Mouse (Mus musculus): ENCODE measurements around the gene Fam187a.
A peak's percentile ranks its signal among the peaks of the same experiment; 100 is the strongest.

The Fam187a gene

DNA sequence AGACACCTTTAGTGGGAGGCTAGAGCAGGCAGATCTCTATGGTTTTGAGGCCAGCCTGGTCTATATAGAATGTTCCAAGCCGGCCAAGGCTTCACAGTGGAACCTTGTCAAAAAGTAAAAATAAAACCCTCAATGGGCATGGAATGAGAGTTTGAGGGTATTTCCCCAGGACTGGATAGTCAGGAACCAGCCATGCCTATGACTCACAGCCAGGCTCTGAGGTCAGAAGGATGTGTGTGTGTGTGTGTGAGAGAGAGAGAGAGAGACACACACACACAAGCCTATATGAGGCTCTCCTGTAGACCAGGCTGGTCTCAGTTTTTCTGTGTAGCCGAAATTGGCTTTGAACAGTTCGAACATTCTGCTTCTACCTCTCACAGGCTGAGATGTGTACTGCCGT is 9.7 kb downstream of the Fam187a start:
- no peak for DNase-seq (ENCODE audit: low spot score in 2 of 2)

DNA sequence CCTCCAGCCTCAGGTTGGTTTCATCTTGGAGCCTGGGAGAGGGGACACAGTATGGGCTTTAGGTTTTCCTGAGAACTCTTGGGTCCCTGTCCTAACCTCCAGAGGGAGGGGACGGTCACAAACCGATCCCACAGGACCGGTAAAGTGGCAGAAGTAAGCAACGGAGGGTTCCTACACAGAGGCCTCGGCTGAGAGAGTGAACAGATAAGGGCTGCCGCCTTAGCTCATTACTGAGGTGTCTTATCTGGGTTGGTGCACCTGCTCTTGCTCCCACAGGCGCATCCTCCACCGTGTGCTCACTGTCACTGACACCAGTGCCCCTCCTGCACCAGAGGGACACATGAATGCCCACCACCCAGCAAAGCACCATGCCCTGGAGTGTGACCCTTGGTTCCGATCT is 10.8 kb downstream of the Fam187a start:
- no peak for DNase-seq (ENCODE audit: low spot score in 2 of 2)

DNA sequence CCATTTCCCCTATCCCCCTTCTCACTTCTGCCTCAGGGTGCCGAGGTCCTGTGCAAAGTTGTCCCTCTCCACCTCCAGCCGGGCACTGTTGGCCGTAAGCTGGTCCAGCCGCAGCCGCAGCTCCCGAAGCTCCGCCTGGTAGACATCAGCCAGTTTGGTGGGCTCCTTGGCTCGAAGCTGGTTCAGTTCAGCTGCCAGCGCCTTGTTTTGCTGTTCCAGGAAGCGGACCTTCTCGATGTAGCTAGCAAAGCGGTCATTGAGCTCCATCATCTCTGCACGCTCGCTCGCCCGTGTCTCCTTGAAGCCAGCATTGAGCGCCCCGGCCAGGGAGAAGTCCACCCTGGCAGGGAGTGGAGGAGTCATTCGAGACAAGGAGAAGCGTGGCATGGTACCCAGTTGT is 11.7 kb downstream of the Fam187a start:
- DNase-seq (ENCODE audit: low spot score in 2 of 2), result no peak

DNA sequence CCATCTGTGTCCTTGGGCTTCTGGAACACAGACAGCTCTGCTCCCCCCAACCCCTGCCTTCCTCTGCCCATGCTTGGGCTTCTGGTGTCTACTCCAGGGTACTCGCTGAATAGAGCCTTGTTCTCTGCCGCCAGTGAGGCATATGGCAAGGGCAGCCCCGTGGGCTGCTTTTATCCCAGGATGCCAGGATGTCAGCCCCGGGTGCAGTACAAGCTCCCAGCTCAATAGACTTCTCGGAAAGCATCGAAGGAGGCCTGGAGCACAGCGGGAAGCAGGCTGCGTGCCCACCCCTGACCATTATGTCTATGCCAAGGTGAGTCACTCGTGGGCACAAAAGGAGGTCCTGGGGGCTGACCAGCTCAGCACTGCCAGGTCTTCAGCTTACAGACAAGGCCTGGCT is 13.4 kb downstream of the Fam187a start:
- no peak for DNase-seq (ENCODE audit: low spot score in 2 of 2)

DNA sequence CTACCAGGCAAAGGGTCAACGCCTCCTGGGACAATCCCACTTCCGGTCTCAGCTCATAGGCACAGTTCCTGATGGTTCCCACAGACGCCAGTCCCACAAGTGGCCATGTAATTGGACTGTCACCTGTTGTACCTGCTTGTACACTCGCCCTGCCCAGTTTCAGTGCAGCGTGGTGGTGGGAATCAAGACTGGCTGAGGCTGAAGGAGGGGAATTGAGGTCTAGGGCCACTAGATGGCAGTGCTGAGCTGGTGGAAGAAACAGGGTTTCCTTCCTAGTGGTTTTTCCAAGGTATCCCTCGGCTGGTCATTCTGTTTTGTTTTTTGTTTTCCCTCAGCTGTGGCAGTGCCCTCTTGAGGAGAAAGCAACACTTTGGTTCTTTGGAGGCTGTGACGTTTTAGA is 15.8 kb downstream of the Fam187a start, which contains the start of gene Gfap:
Gfap (minus strand) TSS at position 150 of the 400 bp plus-strand sequence.
- peak; percentile 73 to 78 for DNase-seq (ENCODE audit: low spot score in 2 of 2)

DNA sequence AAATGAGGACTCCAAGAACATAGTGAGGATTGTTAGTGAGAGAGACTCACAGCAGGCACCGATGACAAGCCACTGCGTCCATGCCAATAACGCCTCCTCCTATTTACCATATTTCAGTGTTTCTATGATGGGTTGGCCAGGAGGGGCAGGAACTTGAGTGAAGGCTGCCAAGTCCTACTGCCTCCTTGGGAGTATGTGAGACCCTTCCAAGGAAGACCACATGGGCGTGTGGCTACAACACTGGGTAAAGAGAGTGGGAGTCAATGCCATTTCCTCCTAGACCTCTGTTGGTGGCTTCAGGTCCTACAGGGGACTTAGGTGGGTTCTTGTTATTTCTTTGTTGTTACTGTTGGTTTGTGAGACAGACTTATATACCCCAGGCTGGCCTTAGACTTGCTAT is 16.2 kb downstream of the Fam187a start:
- no peak for DNase-seq (ENCODE audit: low spot score in 2 of 2)

DNA sequence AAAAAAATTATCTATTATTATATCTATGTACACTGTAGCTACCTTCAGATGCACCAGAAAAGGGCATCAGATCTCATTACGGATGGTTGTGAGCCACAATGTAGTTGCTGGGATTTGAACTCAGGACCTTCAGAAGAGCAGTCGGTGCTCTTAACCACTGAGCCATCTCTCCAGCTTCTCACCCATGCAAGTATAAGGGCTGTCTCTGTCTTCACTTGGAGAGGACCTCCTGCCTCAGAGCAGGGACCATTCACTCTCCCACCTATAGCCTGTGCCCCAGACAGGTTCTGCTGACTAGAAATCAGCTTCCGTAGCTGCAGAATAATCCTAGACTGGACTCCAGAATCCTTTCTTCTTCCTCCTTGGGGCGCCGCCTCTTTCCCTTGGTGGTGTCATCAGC is 17.1 kb downstream of the Fam187a start:
- DNase-seq (ENCODE audit: low spot score in 2 of 2), result no peak

DNA sequence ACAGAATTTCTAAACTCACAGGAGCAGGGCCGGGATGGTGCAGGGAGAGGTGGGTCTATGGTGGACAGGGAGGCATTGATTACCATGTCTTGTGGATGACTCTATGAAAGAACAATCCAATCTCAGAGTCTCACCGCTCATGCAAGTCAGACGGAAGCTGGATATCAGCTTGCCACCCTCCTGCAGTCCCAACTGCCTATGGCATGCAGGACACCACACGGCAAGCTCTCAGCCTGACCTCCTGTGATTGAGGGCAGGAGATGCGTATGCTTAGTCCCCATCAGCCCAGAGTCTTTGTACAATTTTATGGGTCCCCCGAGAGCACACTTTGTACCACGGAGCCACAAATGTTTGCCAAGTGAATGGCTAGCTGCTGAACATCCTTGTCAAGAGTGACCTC is 18.7 kb downstream of the Fam187a start:
- no peak for DNase-seq (ENCODE audit: low spot score in 2 of 2)

DNA sequence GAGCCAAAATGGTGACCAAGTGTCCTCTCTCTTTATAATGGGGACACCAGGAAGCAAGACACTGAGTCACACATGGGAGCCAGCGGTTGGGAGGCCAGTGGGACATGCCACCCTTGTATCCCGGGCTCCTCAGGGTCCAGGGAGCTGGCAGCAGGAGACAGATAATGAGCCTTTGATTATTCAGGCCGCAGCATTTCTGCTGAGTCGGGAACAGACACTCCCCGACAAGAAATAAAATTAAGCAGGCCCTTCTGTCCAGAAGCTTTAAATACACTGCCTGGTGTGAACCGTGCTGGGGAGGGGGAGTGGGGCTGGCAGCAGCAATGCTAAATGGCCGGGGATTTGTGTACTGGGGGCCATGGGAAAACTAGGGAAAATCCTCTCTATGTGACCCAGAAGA is 26.4 kb downstream of the Fam187a start:
- no peak for DNase-seq (ENCODE audit: low spot score in 2 of 2)

DNA sequence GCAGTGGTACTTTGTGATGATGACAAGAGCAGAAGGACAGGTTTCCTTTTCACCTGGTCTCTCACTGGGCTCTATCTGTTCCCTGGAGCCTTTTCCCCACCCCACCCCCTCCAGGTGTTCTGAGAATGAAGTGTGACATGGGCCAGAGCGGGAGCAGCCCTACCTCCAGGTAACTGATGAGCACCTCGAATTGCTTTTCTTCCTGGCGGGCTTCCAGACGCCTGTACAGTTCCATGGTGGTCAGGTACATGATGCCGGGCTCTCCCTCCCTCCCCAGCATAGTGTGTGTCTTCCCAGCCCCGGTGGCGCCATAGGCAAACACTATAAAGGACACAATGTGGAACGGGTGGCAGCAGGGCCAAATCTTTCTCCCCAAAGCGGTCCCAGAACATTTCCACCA is 30.4 kb downstream of the Fam187a start:
- no peak for DNase-seq (ENCODE audit: low spot score in 2 of 2)

DNA sequence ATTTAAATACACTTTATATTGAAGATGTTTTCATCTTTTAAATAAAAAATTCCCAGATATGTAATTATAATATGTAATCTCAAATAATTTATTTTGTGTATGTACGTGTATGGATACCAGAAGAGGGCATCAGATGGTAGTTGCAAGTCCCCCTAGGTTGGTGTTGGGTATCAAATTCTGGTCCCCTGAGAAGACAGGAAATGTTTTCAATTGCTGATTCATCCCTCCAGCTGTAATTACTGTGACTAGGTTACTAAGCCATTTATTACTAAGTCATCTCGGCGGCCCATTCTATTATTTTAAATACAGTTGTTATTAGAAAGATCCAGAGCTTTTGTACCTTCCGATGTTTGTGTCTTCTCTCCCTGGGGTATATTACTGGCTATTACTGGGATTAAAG is 33.1 kb downstream of the Fam187a start:
- no peak for DNase-seq (ENCODE audit: low spot score in 2 of 2)

DNA sequence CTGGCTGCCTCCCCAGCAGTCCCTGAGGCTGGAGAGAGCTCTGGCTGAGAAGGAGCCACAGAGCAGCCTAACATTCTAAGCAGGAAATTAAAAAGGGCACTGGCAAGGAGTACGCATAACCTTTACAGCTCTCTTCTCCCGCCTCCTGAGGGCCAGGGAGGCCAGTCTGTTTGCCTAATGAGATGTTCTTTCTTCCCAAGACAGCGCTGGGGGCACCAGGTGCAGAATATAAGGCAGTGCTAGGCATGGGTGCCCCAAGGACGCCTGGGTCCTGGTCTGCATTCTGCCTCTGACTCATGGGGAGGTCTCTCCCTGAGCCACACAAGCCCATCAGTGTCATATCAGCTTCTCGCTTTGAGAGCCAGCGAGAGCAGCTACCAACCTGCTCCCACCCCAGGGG is 36.5 kb downstream of the Fam187a start:
- no peak for DNase-seq (ENCODE audit: low spot score in 2 of 2)

DNA sequence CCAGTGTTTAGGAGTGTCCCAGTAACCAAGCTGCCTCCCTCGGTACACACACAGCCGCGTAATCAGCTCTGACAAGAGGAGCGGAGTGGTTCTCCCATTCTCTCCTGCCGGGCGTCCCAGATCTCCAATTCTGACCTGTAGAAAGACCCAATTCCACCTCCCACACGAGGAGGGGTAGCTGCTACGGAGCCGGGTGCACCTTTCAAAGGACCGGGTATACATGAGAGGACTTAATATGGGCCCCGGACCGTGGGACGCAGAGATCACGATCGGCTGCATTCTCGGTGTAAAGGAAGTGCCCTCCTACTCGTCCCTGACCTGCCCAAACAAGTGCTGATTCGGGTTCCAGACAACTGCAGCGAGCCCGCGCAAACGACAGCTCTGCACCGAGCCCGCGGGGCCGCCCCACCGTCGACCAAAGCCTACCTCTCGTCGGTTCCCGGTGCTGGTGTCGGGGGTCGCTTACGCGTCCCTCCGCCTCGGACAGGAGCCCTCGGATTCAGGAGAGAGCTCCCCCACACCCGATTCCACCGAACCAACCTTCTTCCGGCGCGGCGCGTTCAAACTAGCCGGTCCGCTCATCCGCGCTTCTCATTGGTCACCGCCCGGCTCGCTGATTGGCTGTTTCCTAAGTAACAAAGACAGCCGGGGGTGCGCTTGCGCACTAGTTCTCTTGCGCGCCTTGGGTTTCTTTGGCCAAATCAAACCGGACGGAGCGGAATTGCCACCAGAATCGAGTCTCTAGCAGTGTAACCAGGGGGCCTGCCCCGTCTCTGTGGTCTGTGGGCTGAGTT is 39.8 kb downstream of the Fam187a start, which contains the start of gene Kif18b:
Kif18b (minus strand) TSS at position 568 of the 794 bp plus-strand sequence.
- peak; percentile 83 to 87 for DNase-seq (ENCODE audit: low spot score in 2 of 2)

DNA sequence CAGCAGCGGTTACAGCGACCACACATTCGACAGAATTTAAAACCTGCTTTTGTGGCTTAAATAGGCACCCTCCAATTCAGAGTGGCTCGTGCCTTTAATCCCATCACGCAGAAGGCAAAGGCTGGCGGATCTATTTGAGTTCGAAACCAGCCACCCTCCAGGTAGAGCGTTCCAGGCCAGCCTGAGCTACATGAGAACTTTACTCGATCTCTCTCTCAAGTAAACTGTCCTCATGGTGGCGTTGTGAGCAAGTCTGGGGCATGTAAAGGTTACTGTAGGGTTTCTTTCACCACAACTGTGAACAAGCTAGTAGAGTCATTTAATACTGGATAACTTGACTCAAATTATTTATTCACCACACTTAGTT is 40.4 kb downstream of the Fam187a start:
- DNase-seq (ENCODE audit: low spot score in 2 of 2), result no peak

DNA sequence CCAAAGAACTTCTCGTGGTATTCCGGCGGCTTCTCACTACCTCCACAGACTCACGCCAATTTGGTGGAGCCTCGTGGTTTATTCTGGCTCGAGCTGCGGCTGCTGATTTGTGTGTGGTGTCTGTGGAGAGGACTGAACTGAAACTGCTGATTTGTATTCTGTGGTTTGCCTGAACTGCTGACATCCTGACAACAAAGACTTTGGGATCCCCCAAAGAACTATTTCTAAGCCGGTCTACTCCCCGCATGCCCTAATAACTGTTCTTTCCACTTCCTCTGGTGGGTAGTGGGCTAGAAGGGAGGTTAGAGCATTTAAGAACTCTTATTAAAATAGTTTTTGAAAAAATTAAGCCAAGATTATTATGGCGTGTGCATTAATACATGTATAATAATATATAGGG is 45.7 kb downstream of the Fam187a start:
- DNase-seq (ENCODE audit: low spot score in 2 of 2), result no peak

DNA sequence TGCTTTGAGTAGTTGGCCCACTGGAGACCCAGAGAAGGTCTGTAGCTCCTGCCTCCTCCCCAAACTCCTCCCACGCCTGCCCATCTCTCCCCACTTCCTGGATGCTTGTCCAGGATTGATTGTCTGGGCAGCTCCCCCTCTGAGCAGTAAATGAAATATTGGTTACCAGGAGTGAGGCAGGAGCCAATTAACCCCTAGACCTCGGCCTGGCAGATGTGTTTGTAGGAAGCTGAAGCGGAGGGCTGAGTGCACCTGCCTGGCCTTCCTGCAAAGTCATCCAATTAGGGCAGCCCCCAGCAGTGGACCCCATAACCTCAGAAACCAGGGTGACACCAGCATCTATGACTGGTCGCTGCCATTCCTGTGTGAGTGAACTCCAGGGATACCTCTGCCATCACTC is 51.3 kb downstream of the Fam187a start:
- DNase-seq (ENCODE audit: low spot score in 2 of 2), result no peak
